Comparison of ENCODE assay signal across 9 mouse cellular contexts in genomic region chr6:88904456-88904974, GRCm38 (mm10). TPM values are rescaled to one million over a fixed set of nuclear protein-coding genes. Genes with fewer than 3 reads are reported as not detected.
DNase-seq lines count a peak whose midpoint lies in the region; ATAC-seq lines count a peak whose summit lies in the region.
"Had no signal": no experiment of that assay in that cellular context is flagged by ENCODE, and none has a peak within 500 bp of the region (broad histone marks: within the 10 kb centered on the region; RNA-seq: fewer than 3 reads in every experiment).

No protein-coding gene starts in this region.

- H3K27me3 ChIP-seq in heart, embryonic 12.5 days (replicated peaks) = no peaks in the 10 kb centered on the region
- no peaks in the 10 kb centered on the region for H3K27me3 ChIP-seq in heart, embryonic 11.5 days (ENCODE audit: control insufficient read depth, insufficient read depth, low read length)
- H3K27me3 ChIP-seq in megakaryocyte, embryonic 14.5 days (replicated peaks) = no peaks in the 10 kb centered on the region

- no peaks in the 10 kb centered on the region for H3K9me3 ChIP-seq in heart, embryonic 12.5 days (replicated peaks)
- no peaks in the 10 kb centered on the region for H3K9me3 ChIP-seq in heart, embryonic 11.5 days (replicated peaks; ENCODE audit: control insufficient read depth, low read length)
- H3K9me3 ChIP-seq in megakaryocyte, embryonic 14.5 days = no peaks in the 10 kb centered on the region
- H3K9me3 ChIP-seq: G1E; midbrain, embryonic 10.5 days had no signal

- H3K36me3 ChIP-seq in heart, embryonic 12.5 days = peaks cover 17% of the 10 kb centered on the region
- peaks cover 2% of the 10 kb centered on the region; the same call in 1 of the 2 replicates for H3K36me3 ChIP-seq in heart, embryonic 11.5 days (ENCODE audit: control insufficient read depth, insufficient read depth, low read length)
- H3K36me3 ChIP-seq in megakaryocyte, embryonic 14.5 days (replicated peaks; ENCODE audit: low read length) = peaks cover 50% of the 10 kb centered on the region

- peak; percentile 81 for DNase-seq in brain, adult 2 months (ENCODE audit: low read depth, low spot score)
- DNase-seq in thymus, postnatal 4 days = no peak
- no peak for DNase-seq in layer of hippocampus, adult 8-10 months (ENCODE audit: low spot score in 2 of 2)

- H3K4me1 ChIP-seq in heart, embryonic 12.5 days (replicated peaks) = peaks cover 52% of the 10 kb centered on the region
- peaks cover 34% of the 10 kb centered on the region for H3K4me1 ChIP-seq in heart, embryonic 11.5 days (ENCODE audit: control insufficient read depth, insufficient read depth, low read length)
- peaks cover 87% of the 10 kb centered on the region for H3K4me1 ChIP-seq in megakaryocyte, embryonic 14.5 days

- 80% methylated on average over 4 of the region's 4 CpGs for WGBS in heart, embryonic 12.5 days
- WGBS in heart, embryonic 11.5 days (ENCODE audit: insufficient replicate concordance) = 84% methylated on average over 4 of the region's 4 CpGs

- no peak overlapping the region for H3K27ac ChIP-seq in heart, embryonic 12.5 days (ENCODE audit: poor library complexity, severe bottlenecking)
- no peak overlapping the region for H3K27ac ChIP-seq in heart, embryonic 11.5 days (ENCODE audit: low read depth, low read length)

- no peak overlapping the region for H3K9ac ChIP-seq in heart, embryonic 12.5 days
- no peak overlapping the region for H3K9ac ChIP-seq in heart, embryonic 11.5 days (ENCODE audit: low read depth, low read length)

- no peak for ATAC-seq in heart, embryonic 12.5 days (ENCODE audit: insufficient number of reproducible peaks, low FRiP score)
- no peak for ATAC-seq in heart, embryonic 11.5 days (replicated peaks; ENCODE audit: insufficient number of reproducible peaks, low FRiP score, low TSS enrichment)
- no peak for ATAC-seq in megakaryocyte, adult 5-6 weeks (ENCODE audit: poor library complexity, severe bottlenecking)

- peak overlapping the region; percentile 94 for H3K4me2 ChIP-seq in heart, embryonic 12.5 days
- H3K4me2 ChIP-seq in heart, embryonic 11.5 days = no peak overlapping the region

- H3K4me3 ChIP-seq in heart, embryonic 12.5 days = no peak overlapping the region
- H3K4me3 ChIP-seq in heart, embryonic 11.5 days (ENCODE audit: low read depth, low read length) = no peak overlapping the region
- H3K4me3 ChIP-seq in megakaryocyte, embryonic 14.5 days (replicated peaks) = peak overlapping the region; percentile 96

RNA-seq across cellular contexts. Expression of gene Tpra1, which starts 2.5 kb away (rescaled TPM):
- polyA plus RNA-seq in heart, embryonic 12.5 days (2016; fragmentation: Nextera tagmentation; extraction: Ambion mirVana) = 42.8 and 48.0 TPM in 2 replicates
- 40.1 and 41.8 TPM in 2 replicates for polyA plus RNA-seq in heart, embryonic 11.5 days (2014; fragmentation: Nextera tagmentation; extraction: Ambion mirVana)
- polyA plus RNA-seq in megakaryocyte, embryonic 14.5 days (2012; ENCODE audit: insufficient read depth, low replicate concordance) = 102 and 155 TPM in 2 replicates
- 24.0 and 26.1 TPM in 2 replicates for total RNA-seq in megakaryocyte, adult 5-6 weeks (2015)
- total RNA-seq in megakaryocyte, adult 5-6 weeks (2017) = 32.4 and 35.5 TPM in 2 replicates
- 10 to 100 TPM; 43.9 to 50.8 (median 49.6) TPM for total RNA-seq in layer of hippocampus, adult 8-10 months (2022)

RNA-seq across cellular contexts. Expression of gene Mcm2, which starts 5.9 kb away (rescaled TPM):
- polyA plus RNA-seq in heart, embryonic 12.5 days (2016; fragmentation: Nextera tagmentation; extraction: Ambion mirVana) = 130 TPM in 2 replicates
- polyA plus RNA-seq in heart, embryonic 11.5 days (2014; fragmentation: Nextera tagmentation; extraction: Ambion mirVana) = 119 and 138 TPM in 2 replicates
- polyA plus RNA-seq in megakaryocyte, embryonic 14.5 days (2012; ENCODE audit: insufficient read depth, low replicate concordance) = 133 and 188 TPM in 2 replicates
- 45.4 and 47.7 TPM in 2 replicates for total RNA-seq in megakaryocyte, adult 5-6 weeks (2015)
- total RNA-seq in megakaryocyte, adult 5-6 weeks (2017) = 77.2 TPM in 2 replicates
- total RNA-seq in layer of hippocampus, adult 8-10 months (2022) = 1 to 10 TPM; 4.4 to 7.0 (median 5.5) TPM

RNA-seq across cellular contexts. Expression of gene Podxl2, which starts 29.7 kb away (rescaled TPM):
- polyA plus RNA-seq in heart, embryonic 12.5 days (2016; fragmentation: Nextera tagmentation; extraction: Ambion mirVana) = 44.0 and 50.8 TPM in 2 replicates
- 26.4 and 27.2 TPM in 2 replicates for polyA plus RNA-seq in heart, embryonic 11.5 days (2014; fragmentation: Nextera tagmentation; extraction: Ambion mirVana)
- 1.2 and 3.2 TPM in 2 replicates for polyA plus RNA-seq in megakaryocyte, embryonic 14.5 days (2012; ENCODE audit: insufficient read depth, low replicate concordance)
- not detected in 2 replicates for total RNA-seq in megakaryocyte, adult 5-6 weeks (2015)
- total RNA-seq in megakaryocyte, adult 5-6 weeks (2017) = 0.16 and 0.40 TPM in 2 replicates
- 100 to 1,000 TPM; 160 to 178 (median 170) TPM for total RNA-seq in layer of hippocampus, adult 8-10 months (2022)
- polyA plus RNA-seq: G1E had no signal
